Mouse (Mus musculus): ENCODE data around the gene Coq8a. TPM values are rescaled to one million over a fixed set of nuclear protein-coding genes. Genes with fewer than 3 reads are reported as not detected.

The Coq8a gene
- polyA plus RNA-seq, 1 experiment from 2014 or later, result 2.9 TPM

DNA sequence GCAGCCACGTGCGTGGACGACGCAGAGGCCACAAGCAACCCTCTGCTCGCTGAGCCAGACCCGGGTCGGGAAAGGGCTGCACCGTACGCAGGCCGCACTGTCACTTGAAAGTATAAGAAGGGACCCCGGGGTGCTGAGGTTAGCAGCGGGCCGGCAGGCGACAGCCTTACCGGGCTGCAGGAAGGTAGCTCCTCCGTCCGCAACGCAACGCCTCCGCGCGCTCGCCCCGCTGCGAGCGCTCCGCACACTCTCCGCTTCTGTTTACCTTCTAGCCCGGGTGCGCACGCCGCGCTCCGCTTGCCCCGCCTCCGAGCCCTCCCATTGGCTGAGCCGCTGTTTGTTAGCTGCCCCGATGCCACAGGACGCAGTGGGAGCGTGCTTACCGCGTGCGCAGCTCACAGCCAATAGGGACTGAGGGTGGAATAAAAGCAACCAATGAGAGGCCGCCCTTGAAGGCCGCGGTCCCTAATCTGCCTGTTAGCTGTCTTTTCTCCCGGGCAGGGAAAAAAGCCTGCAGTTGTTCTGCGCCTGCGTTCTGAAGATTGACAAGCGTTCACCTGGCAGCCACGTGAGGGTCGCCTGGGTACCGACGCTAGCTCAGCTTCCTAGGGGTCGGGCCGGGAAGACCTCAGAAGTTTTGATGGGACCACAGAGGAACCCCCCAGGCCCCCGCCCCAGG lies 3.6 kb downstream of the Coq8a start:
- no peak overlapping the region for H3K27ac ChIP-seq
- H3K27me3 ChIP-seq, result peaks cover 18% of the 10 kb centered on the region
- H3K4me1 ChIP-seq (replicated peaks), result peaks cover 14% of the 10 kb centered on the region
- no peaks in the 10 kb centered on the region for H3K36me3 ChIP-seq
- WGBS, result 1% methylated on average over 57 of the region's 57 CpGs
- peak overlapping the region; percentile 66 for H3K9ac ChIP-seq
- H3K4me3 ChIP-seq, result peak overlapping the region; percentile 60
- ATAC-seq (ENCODE audit: low FRiP score), result peak; percentile 100
- peak overlapping the region; percentile 87 for H3K4me2 ChIP-seq
- no peaks in the 10 kb centered on the region for H3K9me3 ChIP-seq

DNA sequence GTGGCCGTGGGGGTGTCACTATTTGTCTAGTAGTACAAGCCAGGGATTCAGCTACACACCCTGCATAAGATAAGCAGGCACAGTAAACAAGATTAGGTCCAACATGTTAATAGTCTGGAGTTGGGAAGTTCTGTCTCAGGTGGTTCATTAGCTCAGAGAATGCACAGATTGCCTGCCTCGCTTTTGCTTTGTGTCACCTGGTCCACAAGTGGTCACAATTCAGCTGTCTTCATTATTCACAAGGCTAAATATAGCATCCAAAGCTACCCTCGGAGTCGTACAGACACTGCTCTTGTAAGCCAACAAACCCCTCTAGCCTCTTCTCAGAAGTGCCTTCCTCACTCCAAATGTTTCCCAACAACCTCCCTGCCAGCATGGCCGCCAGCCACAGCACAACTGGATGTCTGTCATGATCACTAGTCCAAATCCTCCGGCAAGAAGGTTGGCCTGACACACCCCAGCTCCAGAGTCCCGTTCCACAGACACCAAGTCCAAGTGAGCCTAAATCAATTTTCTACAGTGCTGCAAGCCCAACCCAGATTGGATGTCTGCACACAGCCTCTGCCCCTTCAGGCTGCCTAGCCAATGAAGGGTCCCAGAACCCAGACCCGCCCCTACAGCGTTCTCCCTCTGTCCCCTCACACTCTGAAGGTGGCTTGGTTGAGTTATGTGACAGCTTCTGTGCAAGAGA lies 4.5 kb downstream of the Coq8a start:
- peak overlapping the region; percentile 66 for H3K9ac ChIP-seq
- peak overlapping the region; percentile 60 for H3K4me3 ChIP-seq
- H3K27ac ChIP-seq, result no peak overlapping the region
- no peaks in the 10 kb centered on the region for H3K9me3 ChIP-seq
- H3K36me3 ChIP-seq, result no peaks in the 10 kb centered on the region
- peak overlapping the region; percentile 87 for H3K4me2 ChIP-seq
- WGBS, result 32% methylated on average over 9 of the region's 9 CpGs
- peaks cover 18% of the 10 kb centered on the region for H3K27me3 ChIP-seq
- ATAC-seq (ENCODE audit: low FRiP score), result 0 out of 2 replicates have a peak, but pooled peaks have one; percentile 21
- peaks cover 14% of the 10 kb centered on the region for H3K4me1 ChIP-seq (replicated peaks)

DNA sequence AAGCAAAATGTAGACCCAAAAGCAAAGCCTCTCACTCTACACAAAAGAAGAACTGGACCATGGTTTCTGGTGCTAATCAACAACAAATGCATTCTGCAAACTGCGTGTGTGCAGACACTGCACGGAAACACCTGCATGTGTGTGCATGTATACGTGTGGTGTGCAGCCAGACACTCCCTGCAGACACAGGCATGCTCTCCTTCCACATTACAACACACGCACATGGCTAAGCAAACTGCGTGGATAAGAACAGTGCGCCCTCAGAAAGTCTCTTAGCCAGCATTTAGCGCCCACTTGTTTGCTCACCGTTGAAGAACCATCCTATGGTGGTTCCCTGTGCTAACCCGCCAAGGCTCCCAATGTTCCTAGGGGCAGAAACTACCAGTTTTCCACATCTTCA lies 5.4 kb downstream of the Coq8a start:
- 84% methylated on average over 9 of the region's 9 CpGs for WGBS
- H3K27me3 ChIP-seq, result peaks cover 18% of the 10 kb centered on the region
- H3K4me1 ChIP-seq (replicated peaks), result peaks cover 14% of the 10 kb centered on the region
- H3K36me3 ChIP-seq, result no peaks in the 10 kb centered on the region
- H3K27ac ChIP-seq, result no peak overlapping the region
- H3K9me3 ChIP-seq, result no peaks in the 10 kb centered on the region
- H3K9ac ChIP-seq, result no peak overlapping the region
- H3K4me3 ChIP-seq, result no peak overlapping the region
- no peak overlapping the region for H3K4me2 ChIP-seq
- no peak for ATAC-seq (ENCODE audit: low FRiP score)

DNA sequence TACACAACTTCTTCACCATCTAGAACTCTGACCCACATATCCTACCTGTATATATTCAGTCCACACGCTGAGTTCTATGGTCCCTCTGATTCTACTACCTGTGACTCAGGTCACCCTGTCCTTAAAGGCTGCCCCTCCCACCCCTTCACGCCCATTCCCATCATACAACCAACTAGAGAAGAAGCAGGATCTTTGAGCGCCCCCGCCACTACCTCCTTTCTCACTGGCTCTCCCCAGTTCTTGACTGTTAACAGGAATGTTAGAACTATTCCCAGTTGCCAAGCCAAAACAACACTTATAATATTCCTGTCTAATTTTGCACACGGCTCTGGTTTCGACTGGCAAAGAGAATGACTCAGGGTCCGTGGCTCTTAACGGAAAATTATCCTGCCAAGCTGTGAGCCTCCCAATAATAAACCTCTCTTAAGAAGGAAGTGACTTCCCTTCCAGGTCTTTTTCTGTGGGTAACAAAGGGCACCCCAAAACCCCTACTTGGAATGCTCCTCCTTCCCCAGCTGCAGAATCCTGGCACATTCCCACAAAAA lies 5.9 kb downstream of the Coq8a start:
- H3K9me3 ChIP-seq, result no peaks in the 10 kb centered on the region
- H3K9ac ChIP-seq, result no peak overlapping the region
- H3K36me3 ChIP-seq, result no peaks in the 10 kb centered on the region
- 87% methylated on average over 8 of the region's 8 CpGs for WGBS
- H3K4me1 ChIP-seq (replicated peaks), result peaks cover 14% of the 10 kb centered on the region
- no peak overlapping the region for H3K4me3 ChIP-seq
- no peak overlapping the region for H3K27ac ChIP-seq
- ATAC-seq (ENCODE audit: low FRiP score), result no peak
- no peak overlapping the region for H3K4me2 ChIP-seq
- H3K27me3 ChIP-seq, result peaks cover 18% of the 10 kb centered on the region

DNA sequence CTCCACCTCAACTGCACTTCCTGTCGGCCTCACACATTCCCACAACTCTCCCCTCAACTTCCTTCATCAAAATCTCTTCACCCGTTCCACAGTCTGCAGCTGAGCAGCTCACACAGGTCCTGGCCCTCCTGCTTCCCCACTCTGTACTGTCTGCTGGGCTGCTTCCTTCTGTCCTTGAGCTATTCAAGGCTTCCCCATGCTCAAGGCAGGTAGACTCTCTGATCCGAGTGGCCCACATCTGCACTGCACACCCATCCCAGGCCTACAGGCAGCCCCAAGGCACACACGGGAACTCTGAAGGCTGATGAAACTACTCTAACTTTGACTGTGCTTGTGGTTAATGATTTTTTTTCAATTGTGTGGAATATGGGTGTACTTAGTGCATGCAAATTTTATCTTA lies 6.5 kb downstream of the Coq8a start:
- Histone ChIP-seq H3K4me3 (no peak overlapping the region), H3K27me3 (peaks cover 18% of the 10 kb centered on the region), H3K4me2 (no peak overlapping the region), H3K9ac (no peak overlapping the region), H3K27ac (no peak overlapping the region), H3K4me1 (replicated peaks) (peaks cover 14% of the 10 kb centered on the region), H3K9me3 (no peaks in the 10 kb centered on the region), H3K36me3 (no peaks in the 10 kb centered on the region)
- ATAC-seq (ENCODE audit: low FRiP score), result no peak
- WGBS, result 65% methylated on average over 4 of the region's 4 CpGs

DNA sequence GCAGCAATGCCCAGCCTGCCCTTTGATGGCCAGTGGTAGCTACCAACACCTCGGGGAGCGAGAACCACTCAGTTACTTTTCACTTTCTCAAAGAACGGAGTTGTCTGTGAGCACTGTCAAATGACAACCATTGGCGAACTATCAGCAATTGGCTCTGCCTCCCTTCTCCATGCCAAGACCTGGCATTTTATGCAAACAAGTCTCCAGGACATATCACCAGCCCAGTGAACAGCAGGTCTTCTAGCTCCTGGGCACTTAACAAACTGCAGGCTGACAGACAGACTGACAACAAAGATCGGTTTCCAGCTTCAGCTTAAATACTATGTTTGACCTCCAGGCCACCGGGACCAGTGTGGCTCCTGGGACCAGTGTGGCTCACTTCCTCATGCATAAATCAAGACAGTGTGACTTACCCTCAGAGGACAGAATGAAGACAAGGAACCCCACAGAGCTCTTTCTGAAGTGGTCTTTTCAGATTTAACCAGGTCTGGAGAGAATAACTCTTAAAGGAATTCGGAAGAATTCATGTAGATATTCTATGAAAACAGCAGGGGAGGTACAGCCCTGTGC lies 7.7 kb downstream of the Coq8a start:
- WGBS, result 74% methylated on average over 7 of the region's 7 CpGs

DNA sequence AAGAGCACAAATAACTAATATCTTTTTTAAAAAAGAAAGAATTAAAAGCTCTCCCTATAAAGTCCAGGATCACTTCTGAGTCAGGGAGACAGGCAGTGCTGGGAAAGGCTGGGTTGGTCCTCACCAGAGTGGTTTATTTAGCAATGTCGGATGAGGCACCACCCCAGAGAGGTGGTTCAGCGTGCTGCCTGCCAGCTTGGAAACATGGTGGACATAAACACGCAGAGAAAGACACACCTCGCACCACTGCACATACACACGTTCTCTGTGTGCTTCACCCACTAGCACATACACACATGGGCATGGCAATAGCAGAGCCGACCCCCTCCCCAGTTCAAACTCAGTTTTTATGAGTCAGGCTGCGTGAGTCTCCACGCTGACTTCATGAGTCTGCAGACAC lies 8.3 kb downstream of the Coq8a start:
- H3K9me3 ChIP-seq, result no peaks in the 10 kb centered on the region
- 90% methylated on average over 8 of the region's 8 CpGs for WGBS
- no peak for ATAC-seq (ENCODE audit: low FRiP score)

More for the DNA sequence above, 7.7 kb downstream of the Coq8a start:
- Histone ChIP-seq H3K27me3 (peaks cover 18% of the 10 kb centered on the region), H3K36me3 (no peaks in the 10 kb centered on the region), H3K4me2 (no peak overlapping the region), H3K9me3 (no peaks in the 10 kb centered on the region), H3K27ac (no peak overlapping the region), H3K4me1 (replicated peaks) (peaks cover 14% of the 10 kb centered on the region), H3K4me3 (no peak overlapping the region), H3K9ac (no peak overlapping the region)
- no peak for ATAC-seq (ENCODE audit: low FRiP score)

DNA sequence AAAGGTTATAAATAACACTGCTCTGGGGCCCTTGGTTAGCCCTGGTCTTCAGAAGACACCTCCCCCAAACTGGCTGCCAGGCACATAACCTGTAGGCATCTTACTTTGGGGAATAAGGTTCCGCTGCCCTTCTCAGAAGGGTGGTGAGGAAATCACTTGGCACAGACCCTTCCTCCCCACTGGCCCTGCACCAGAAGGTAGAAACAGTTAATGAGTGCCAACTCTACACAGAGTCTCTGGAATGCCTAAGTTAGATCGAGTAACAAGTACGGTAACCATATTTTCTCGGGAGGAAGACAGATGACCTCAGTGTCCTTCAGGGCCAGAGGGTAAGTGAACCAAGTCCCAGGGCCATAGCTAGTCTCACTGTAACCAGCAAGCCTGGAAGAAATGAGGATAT lies 10.5 kb downstream of the Coq8a start:
- peaks cover 5% of the 10 kb centered on the region; the same call in 1 of the 2 replicates for H3K27me3 ChIP-seq
- H3K9ac ChIP-seq, result no peak overlapping the region
- no peaks in the 10 kb centered on the region for H3K36me3 ChIP-seq
- no peaks in the 10 kb centered on the region for H3K4me1 ChIP-seq (replicated peaks)
- no peak overlapping the region for H3K4me2 ChIP-seq
- H3K9me3 ChIP-seq, result no peaks in the 10 kb centered on the region
- no peak overlapping the region for H3K4me3 ChIP-seq
- no peak for ATAC-seq (ENCODE audit: low FRiP score)
- WGBS, result 91% methylated on average over 4 of the region's 4 CpGs
- H3K27ac ChIP-seq, result no peak overlapping the region

More for the DNA sequence above, 8.3 kb downstream of the Coq8a start:
- H3K36me3 ChIP-seq, result no peaks in the 10 kb centered on the region
- no peak overlapping the region for H3K4me3 ChIP-seq
- no peak overlapping the region for H3K4me2 ChIP-seq
- no peak overlapping the region for H3K9ac ChIP-seq
- peaks cover 18% of the 10 kb centered on the region for H3K27me3 ChIP-seq
- no peak overlapping the region for H3K27ac ChIP-seq
- peaks cover 9% of the 10 kb centered on the region for H3K4me1 ChIP-seq (replicated peaks)

DNA sequence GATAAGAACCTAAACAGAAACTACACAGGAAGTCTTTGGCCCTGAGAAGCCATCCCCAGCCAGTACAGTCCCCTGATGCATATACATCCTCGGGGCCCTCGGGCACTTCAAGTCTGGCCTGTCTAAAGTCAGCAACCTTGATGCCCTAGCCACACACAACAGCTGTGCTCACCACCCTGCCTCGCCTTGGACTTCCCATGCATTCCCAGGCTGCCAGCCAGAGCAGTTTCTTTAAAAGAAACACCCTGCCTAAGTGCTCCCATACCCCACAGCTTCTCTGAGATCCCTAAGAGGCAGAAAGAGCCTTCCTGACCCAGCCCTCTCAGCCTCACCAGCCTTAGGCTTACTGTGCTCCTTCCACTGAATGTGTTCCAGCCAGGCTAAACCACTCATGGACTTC lies 13.0 kb downstream of the Coq8a start:
- 86% methylated on average over 3 of the region's 3 CpGs for WGBS
- Histone ChIP-seq H3K4me2 (no peak overlapping the region), H3K9me3 (no peaks in the 10 kb centered on the region), H3K36me3 (no peaks in the 10 kb centered on the region), H3K9ac (no peak overlapping the region), H3K4me3 (no peak overlapping the region), H3K27me3 (no peaks in the 10 kb centered on the region), H3K4me1 (replicated peaks) (no peaks in the 10 kb centered on the region), H3K27ac (no peak overlapping the region)
- no peak for ATAC-seq (ENCODE audit: low FRiP score)

DNA sequence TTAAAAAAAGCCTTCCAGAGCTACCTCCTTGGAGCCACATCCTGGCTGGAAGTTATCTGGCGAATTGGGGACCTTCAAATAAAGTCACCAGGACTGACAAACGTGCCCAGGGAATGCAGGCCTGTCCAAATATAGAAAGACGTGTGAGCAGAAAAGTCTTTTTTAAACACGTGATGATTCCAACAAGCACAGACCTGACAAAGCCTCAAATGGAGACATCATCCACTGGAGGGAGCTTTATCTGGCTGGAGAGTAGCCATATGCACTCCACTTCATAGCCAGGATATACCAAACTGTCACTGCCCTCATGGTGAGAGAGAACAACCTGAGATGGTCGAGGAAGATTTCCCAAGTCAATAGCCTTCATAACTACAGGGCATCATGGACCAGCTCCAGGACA lies 13.5 kb downstream of the Coq8a start:
- no peak for ATAC-seq (ENCODE audit: low FRiP score)
- Histone ChIP-seq H3K9ac (no peak overlapping the region), H3K9me3 (no peaks in the 10 kb centered on the region), H3K4me3 (no peak overlapping the region), H3K27ac (no peak overlapping the region), H3K4me1 (replicated peaks) (no peaks in the 10 kb centered on the region), H3K27me3 (no peaks in the 10 kb centered on the region), H3K36me3 (no peaks in the 10 kb centered on the region), H3K4me2 (no peak overlapping the region)
- WGBS, result 67% methylated on average over 5 of the region's 5 CpGs

DNA sequence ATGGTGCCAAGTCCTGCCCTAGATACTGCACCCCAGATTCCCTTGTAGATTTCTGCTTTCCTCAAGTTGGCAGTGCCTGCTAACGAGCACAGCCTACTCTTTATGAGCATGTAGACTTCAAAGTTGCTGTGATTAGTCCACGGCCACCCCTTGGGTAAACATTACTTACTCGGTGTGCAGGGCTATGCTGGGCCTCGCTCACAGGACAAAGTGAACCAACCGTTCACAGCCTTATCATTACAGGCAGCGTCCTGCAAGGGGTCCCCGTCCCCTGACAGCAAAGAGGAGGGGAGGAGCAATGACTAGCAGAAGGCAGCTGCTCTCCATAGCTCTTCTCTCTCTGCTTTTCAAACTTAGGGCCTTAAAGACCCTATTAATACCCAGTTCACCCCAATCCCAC lies 14.6 kb downstream of the Coq8a start:
- ATAC-seq (ENCODE audit: low FRiP score), result no peak
- Histone ChIP-seq H3K36me3 (no peaks in the 10 kb centered on the region), H3K9ac (no peak overlapping the region), H3K4me3 (no peak overlapping the region), H3K27ac (no peak overlapping the region), H3K4me2 (no peak overlapping the region), H3K4me1 (replicated peaks) (no peaks in the 10 kb centered on the region), H3K9me3 (no peaks in the 10 kb centered on the region), H3K27me3 (no peaks in the 10 kb centered on the region)
- WGBS, result 75% methylated on average over 7 of the region's 7 CpGs

DNA sequence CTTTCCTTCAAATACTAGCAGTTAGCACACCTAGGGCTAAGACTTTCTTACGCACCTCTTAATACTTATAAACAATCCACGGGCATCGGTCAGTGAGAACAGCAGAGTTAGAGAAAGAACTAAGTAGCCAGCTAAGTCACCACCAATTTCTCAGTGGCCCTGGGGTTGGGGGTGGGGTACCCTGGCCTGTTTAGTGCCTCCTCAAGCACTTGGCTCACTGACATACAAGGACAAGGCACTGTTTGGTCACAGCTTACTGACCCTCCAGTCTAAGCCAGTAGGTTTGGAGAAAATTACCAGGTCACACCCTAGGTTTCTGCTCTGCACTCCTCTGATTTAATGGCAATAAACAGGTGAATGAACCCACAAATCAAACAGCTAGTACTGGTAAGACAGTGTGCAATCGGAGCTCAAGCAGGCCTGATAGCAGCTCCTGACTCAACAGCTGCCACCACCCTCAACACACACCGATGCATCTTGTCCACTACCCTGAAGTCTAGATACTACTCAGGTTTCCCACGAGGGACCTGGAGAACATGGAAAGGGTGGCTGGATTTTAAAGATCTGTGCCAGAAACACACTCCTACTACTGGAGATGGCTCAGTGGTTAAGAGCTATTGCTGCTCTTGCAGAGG lies 15.8 kb downstream of the Coq8a start:
- Histone ChIP-seq H3K27ac (no peak overlapping the region), H3K4me3 (no peak overlapping the region), H3K4me1 (replicated peaks) (no peaks in the 10 kb centered on the region), H3K9me3 (no peaks in the 10 kb centered on the region), H3K36me3 (no peaks in the 10 kb centered on the region), H3K27me3 (no peaks in the 10 kb centered on the region), H3K4me2 (no peak overlapping the region), H3K9ac (no peak overlapping the region)
- no peak for ATAC-seq (ENCODE audit: low FRiP score)
- WGBS, result 90% methylated on average over 6 of the region's 6 CpGs
